21 mouse cellular contexts compared by ENCODE assay signal in the genomic region with DNA sequence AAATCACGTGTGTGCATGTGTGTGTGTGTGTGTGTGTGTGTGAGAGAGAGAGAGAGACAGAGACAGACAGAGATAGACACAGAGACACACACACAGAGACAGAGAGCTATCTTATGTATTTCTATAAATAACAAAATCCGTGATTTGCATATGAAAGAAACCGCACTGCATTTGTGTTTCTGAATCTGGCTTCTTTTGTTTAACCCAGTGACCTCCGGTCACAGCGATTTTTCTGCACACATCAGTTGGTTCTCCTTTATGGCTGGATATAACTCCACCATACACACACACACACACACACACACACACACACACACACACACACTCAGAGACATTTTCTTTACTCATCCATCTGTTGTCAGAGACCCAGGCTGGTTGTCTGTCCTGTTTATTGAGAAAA. TPM values are rescaled to one million over a fixed set of nuclear protein-coding genes. Genes with fewer than 3 reads are reported as not detected.
"Had no signal": no experiment of that assay in that cellular context is flagged by ENCODE, and none has a peak within 500 bp of the region (broad histone marks: within the 10 kb centered on the region; RNA-seq: fewer than 3 reads in every experiment).

No protein-coding gene starts in this region.

- H3K36me3 ChIP-seq: kidney, embryonic 15.5 days; limb, embryonic 12.5 days; limb, embryonic 15.5 days; neural tube, embryonic 12.5 days; neural tube, embryonic 15.5 days had no signal

- DNase-seq: kidney, adult 11 months; kidney, adult 8-10 months; kidney, postnatal 10 days; kidney, postnatal 36 days; left cerebral cortex, postnatal 4 days; liver, postnatal 0 days; lung, embryonic 14.5 days; thymus, adult 18-20 months; thymus, postnatal 4 days had no signal

- H3K4me2 ChIP-seq: kidney, embryonic 15.5 days; limb, embryonic 12.5 days; limb, embryonic 15.5 days; liver, embryonic 11.5 days; lung, embryonic 14.5 days; neural tube, embryonic 12.5 days; neural tube, embryonic 15.5 days had no signal

- H3K9me3 ChIP-seq: kidney, embryonic 15.5 days; limb, embryonic 12.5 days; limb, embryonic 15.5 days; neural tube, embryonic 12.5 days; neural tube, embryonic 15.5 days had no signal

- H3K27ac ChIP-seq: kidney, embryonic 15.5 days; limb, embryonic 12.5 days; limb, embryonic 15.5 days; liver, embryonic 14.5 days; macrophage; neural tube, embryonic 12.5 days; neural tube, embryonic 15.5 days had no signal

- H3K27me3 ChIP-seq: limb, embryonic 15.5 days; neural tube, embryonic 12.5 days; neural tube, embryonic 15.5 days had no signal

- H3K4me1 ChIP-seq: kidney, embryonic 15.5 days had no signal

- ATAC-seq: liver, postnatal 0 days; lung, postnatal 0 days had no signal

- H3K4me3 ChIP-seq: kidney, embryonic 15.5 days; limb, embryonic 12.5 days; limb, embryonic 15.5 days; neural tube, embryonic 12.5 days; neural tube, embryonic 15.5 days had no signal

- H3K9ac ChIP-seq: kidney, embryonic 15.5 days; limb, embryonic 12.5 days; limb, embryonic 15.5 days; liver, embryonic 14.5 days; liver, postnatal 0 days; lung, embryonic 14.5 days; neural tube, embryonic 12.5 days; neural tube, embryonic 15.5 days had no signal

RNA-seq across cellular contexts. Expression of a gene that starts 58.2 kb away (rescaled TPM):
- polyA plus RNA-seq: kidney, embryonic 15.5 days; liver, postnatal 0 days; lung, embryonic 14.5 days; lung, postnatal 0 days; macrophage; small intestine, adult 2 months; spleen, adult 2 months; stomach, embryonic 16.5 days had no signal
